Comparison of ENCODE assay signal across 23 mouse cellular contexts in the genomic region with DNA sequence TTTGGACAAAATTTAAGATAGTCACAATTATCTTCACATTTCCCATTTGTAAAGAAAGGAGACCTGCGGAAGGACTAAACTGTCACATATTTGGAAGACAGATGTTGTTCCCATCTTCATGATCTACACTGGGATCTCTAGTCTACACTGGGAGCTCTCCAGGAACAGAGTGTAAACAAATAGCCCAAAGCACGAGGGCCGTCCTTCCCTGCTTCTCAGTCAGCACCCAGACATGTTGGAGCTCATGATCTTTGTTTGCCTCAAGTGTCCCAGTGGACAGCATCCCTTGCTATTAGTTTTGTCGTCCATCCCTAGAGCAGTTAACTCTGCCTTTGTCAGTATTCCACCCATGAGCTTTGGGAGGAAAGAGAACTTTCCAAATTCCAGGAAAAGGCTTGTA. TPM values are rescaled to one million over a fixed set of nuclear protein-coding genes. Genes with fewer than 3 reads are reported as not detected.
DNase-seq lines count a peak whose midpoint lies in the region; ATAC-seq lines count a peak whose summit lies in the region.
"Had no signal": no experiment of that assay in that cellular context is flagged by ENCODE, and none has a peak within 500 bp of the region (broad histone marks: within the 10 kb centered on the region; RNA-seq: fewer than 3 reads in every experiment).

No protein-coding gene starts in this region.

- H3K9me3 ChIP-seq in liver, embryonic 11.5 days (ENCODE audit: control insufficient read depth, low read length), result no peaks in the 10 kb centered on the region
- no peaks in the 10 kb centered on the region for H3K9me3 ChIP-seq in liver, embryonic 13.5 days (replicated peaks)
- H3K9me3 ChIP-seq in liver, embryonic 16.5 days (replicated peaks; ENCODE audit: control insufficient read depth, low read length), result no peaks in the 10 kb centered on the region
- H3K9me3 ChIP-seq: embryonic facial prominence, embryonic 12.5 days; embryonic facial prominence, embryonic 15.5 days; forebrain, embryonic 15.5 days; heart, embryonic 10.5 days had no signal

- peaks cover 35% of the 10 kb centered on the region for H3K4me1 ChIP-seq in liver, embryonic 11.5 days (replicated peaks; ENCODE audit: control insufficient read depth, insufficient read depth, low read length)
- peaks cover 83% of the 10 kb centered on the region for H3K4me1 ChIP-seq in liver, embryonic 13.5 days (replicated peaks)
- peaks cover 47% of the 10 kb centered on the region for H3K4me1 ChIP-seq in liver, embryonic 16.5 days (ENCODE audit: control insufficient read depth, low read depth, low read length)

- no peaks in the 10 kb centered on the region for H3K36me3 ChIP-seq in liver, embryonic 11.5 days (ENCODE audit: control insufficient read depth, insufficient read depth, low read length)
- H3K36me3 ChIP-seq in liver, embryonic 13.5 days, result no peaks in the 10 kb centered on the region
- H3K36me3 ChIP-seq in liver, embryonic 16.5 days (ENCODE audit: control insufficient read depth, insufficient read depth), result no peaks in the 10 kb centered on the region
- H3K36me3 ChIP-seq: embryonic facial prominence, embryonic 12.5 days; embryonic facial prominence, embryonic 15.5 days; forebrain, embryonic 15.5 days; heart, embryonic 10.5 days had no signal

- no peak for ATAC-seq in liver, embryonic 11.5 days (replicated peaks; ENCODE audit: low FRiP score)
- ATAC-seq in liver, embryonic 13.5 days (ENCODE audit: low read depth), result no peak
- ATAC-seq in liver, embryonic 16.5 days (ENCODE audit: low read depth), result no peak
- ATAC-seq: CD4-positive, CD25-positive, alpha-beta regulatory T cell, adult 4 months; forebrain, embryonic 15.5 days; hindbrain, postnatal 0 days; inflammation-experienced regulatory T-cells, adult 6 months had no signal

- 0 out of 2 replicates have a peak, but pooled peaks cover 10% of the 10 kb centered on the region for H3K27me3 ChIP-seq in liver, embryonic 11.5 days (replicated peaks; ENCODE audit: control insufficient read depth, insufficient read depth, low read length)
- H3K27me3 ChIP-seq in liver, embryonic 13.5 days, result peaks cover 11% of the 10 kb centered on the region; the same call in 1 of the 2 replicates
- peaks cover 8% of the 10 kb centered on the region for H3K27me3 ChIP-seq in liver, embryonic 16.5 days (ENCODE audit: control insufficient read depth, insufficient read depth, low read depth, low read length)

- H3K4me3 ChIP-seq in liver, embryonic 11.5 days (ENCODE audit: low read depth, low read length), result no peak overlapping the region
- no peak overlapping the region for H3K4me3 ChIP-seq in liver, embryonic 13.5 days (replicated peaks)
- H3K4me3 ChIP-seq in liver, embryonic 16.5 days (ENCODE audit: low read depth, low read length), result no peak overlapping the region
- H3K4me3 ChIP-seq: embryonic facial prominence, embryonic 12.5 days; embryonic facial prominence, embryonic 15.5 days; forebrain, embryonic 15.5 days; heart, adult 2 months; heart, embryonic 10.5 days had no signal

- no peak overlapping the region for H3K27ac ChIP-seq in liver, embryonic 11.5 days (ENCODE audit: low read depth, low read length)
- no peak overlapping the region for H3K27ac ChIP-seq in liver, embryonic 13.5 days
- H3K27ac ChIP-seq in liver, embryonic 16.5 days (ENCODE audit: low read length), result no peak overlapping the region
- H3K27ac ChIP-seq: embryonic facial prominence, embryonic 12.5 days; embryonic facial prominence, embryonic 15.5 days; forebrain, embryonic 15.5 days; heart, adult 2 months; heart, embryonic 10.5 days; hindbrain, embryonic 14.5 days; hindbrain, postnatal 0 days had no signal

- no peak for DNase-seq in liver, embryonic 11.5 days (ENCODE audit: low spot score)
- no peak for DNase-seq in liver
- DNase-seq in liver, embryonic 13.5 days, result no peak
- DNase-seq in adrenal gland, postnatal 14 days, result no peak
- no peak for DNase-seq in ovary, postnatal 14 days (ENCODE audit: low spot score)
- DNase-seq: adrenal gland, adult 8-10 months; adrenal gland, postnatal 36 days; cerebellum, adult 18-20 months; cerebellum, adult 9-10 months; cerebellum, postnatal 14 days; gastrocnemius, postnatal 25 days; heart, adult 2 months; heart, postnatal 4 days had no signal

- WGBS in liver, embryonic 11.5 days, result 56% methylated on average over 4 of the region's 4 CpGs
- 63% methylated on average over 4 of the region's 4 CpGs for WGBS in liver, embryonic 13.5 days (ENCODE audit: insufficient replicate concordance)
- WGBS in liver, embryonic 16.5 days (ENCODE audit: insufficient replicate concordance), result 63% methylated on average over 4 of the region's 4 CpGs

- H3K4me2 ChIP-seq in liver, embryonic 11.5 days, result peak overlapping the region; percentile 48
- H3K4me2 ChIP-seq in liver, embryonic 13.5 days, result peak overlapping the region; percentile 33
- H3K4me2 ChIP-seq in liver, embryonic 16.5 days (ENCODE audit: low read depth, low read length), result peak overlapping the region; percentile 26
- H3K4me2 ChIP-seq: embryonic facial prominence, embryonic 12.5 days; embryonic facial prominence, embryonic 15.5 days; forebrain, embryonic 15.5 days; hindbrain, embryonic 14.5 days had no signal

- no peak overlapping the region for H3K9ac ChIP-seq in liver, embryonic 11.5 days (ENCODE audit: low read depth, low read length)
- no peak overlapping the region for H3K9ac ChIP-seq in liver, embryonic 13.5 days
- no peak overlapping the region for H3K9ac ChIP-seq in liver, embryonic 16.5 days (ENCODE audit: low read depth, low read length)
- H3K9ac ChIP-seq: embryonic facial prominence, embryonic 12.5 days; embryonic facial prominence, embryonic 15.5 days; forebrain, embryonic 15.5 days; hindbrain, embryonic 14.5 days had no signal

RNA-seq across cellular contexts. Expression of a gene that starts 4.4 kb away (rescaled TPM):
- polyA plus RNA-seq in liver, embryonic 11.5 days (2014; fragmentation: Nextera tagmentation; extraction: Ambion mirVana), result 2.4 and 2.5 TPM in 2 replicates
- 1.5 TPM in 2 replicates for polyA plus RNA-seq in liver, embryonic 13.5 days (2015; fragmentation: Nextera tagmentation; extraction: Ambion mirVana)
- 3.0 and 3.4 TPM in 2 replicates for polyA plus RNA-seq in liver, embryonic 16.5 days (2015; fragmentation: Nextera tagmentation; extraction: Ambion mirVana)
- 0.38 and 0.48 TPM in 2 replicates for total RNA-seq in adrenal gland, postnatal 14 days (2021)
- total RNA-seq: gastrocnemius, adult 8-10 months; gastrocnemius, postnatal 25 days had no signal
- polyA plus RNA-seq: forebrain, embryonic 15.5 days; hindbrain, embryonic 14.5 days had no signal
